Mouse (Mus musculus): ENCODE data around the gene Cenpx. TPM values are rescaled to one million over a fixed set of nuclear protein-coding genes. Genes with fewer than 3 reads are reported as not detected.
A peak's percentile ranks its signal among the peaks of the same experiment; 100 is the strongest.

Cenpx gene
- total RNA-seq, 2 experiments from 2014 or later = 15.5 to 15.7 TPM

GRCm38 (mm10) chr11:120723509-120723908, 10.0 kb upstream of the Cenpx start:
- DNase-seq = no peak

GRCm38 (mm10) chr11:120722761-120723382, 9.3 kb upstream of the Cenpx start:
- DNase-seq = no peak

DNA sequence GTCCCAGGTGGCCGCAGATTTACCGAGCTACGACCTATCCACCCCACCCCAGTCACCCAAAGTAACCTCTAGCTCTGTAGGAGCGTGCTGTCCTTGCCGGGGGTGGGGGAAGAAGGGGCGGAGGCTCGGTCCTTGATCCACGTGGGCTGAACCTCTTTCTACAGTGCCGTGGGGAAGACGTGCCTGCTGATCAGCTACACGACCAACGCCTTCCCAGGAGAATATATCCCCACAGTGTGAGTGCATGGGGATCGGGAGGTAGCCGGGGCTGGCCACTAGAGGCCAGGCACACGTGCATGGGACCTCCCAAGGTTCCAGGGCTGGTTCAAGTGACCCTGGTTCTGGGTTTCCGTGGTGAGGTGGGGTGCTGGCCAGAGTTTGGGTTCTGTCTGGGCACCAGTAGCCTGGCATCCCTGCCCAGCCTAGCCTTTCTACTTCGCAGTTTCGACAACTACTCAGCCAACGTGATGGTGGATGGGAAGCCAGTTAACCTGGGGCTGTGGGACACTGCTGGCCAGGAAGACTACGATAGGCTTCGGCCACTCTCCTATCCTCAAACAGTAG, 8.6 kb upstream of the Cenpx start:
- DNase-seq = no peak

GRCm38 (mm10) chr11:120721124-120722066, 7.9 kb upstream of the Cenpx start, which contains the start of gene Rac3:
Gene Rac3, plus strand, starts transcription at chr11:120721470.
- peak; percentile 62 to 66 for DNase-seq

DNA sequence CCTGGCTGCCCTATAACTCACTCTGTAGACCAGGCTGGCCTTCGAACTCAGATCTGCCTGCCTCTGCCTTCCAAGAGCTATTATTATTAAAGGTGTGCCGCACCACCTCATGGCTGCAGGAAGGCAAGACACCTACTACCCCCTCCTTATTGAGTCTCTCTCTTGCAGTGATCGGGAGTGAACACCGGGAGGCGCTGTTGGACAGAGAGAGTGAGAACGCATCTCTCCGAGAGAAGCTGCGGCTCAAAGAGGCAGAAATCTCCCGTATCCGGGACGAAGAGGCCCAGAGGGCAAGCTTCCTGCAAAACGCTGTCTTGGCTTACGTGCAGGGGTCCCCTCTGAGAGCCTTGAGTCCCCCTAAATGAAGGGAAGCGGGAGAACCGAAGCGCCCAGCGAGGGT, 6.9 kb upstream of the Cenpx start:
- peak; percentile 87 to 90 for DNase-seq

- no peak for DNase-seq
These were observed 6.4 kb upstream of the Cenpx start for GRCm38 (mm10) chr11:120719841-120720376.

DNA sequence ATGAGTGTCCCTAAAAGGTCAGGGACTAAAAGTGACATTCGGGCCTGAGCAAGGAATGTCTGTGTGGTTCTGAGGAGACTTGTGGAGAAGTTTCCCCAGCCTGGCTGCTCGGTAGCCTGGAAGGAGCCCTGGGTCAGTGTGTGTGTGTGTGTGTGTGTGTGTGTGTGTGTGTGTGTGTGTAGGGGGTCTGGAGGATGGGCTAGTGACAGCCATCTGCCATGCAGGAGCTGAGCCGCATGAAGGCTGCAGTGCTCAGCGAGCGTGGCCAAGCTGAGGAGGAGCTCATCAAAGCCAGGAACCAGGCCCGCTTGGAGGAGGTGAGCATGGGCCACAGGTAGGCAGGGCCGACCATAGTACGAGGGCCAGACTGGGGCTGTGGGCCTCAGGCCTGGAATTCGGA, 5.7 kb upstream of the Cenpx start:
- DNase-seq = no peak

DNA sequence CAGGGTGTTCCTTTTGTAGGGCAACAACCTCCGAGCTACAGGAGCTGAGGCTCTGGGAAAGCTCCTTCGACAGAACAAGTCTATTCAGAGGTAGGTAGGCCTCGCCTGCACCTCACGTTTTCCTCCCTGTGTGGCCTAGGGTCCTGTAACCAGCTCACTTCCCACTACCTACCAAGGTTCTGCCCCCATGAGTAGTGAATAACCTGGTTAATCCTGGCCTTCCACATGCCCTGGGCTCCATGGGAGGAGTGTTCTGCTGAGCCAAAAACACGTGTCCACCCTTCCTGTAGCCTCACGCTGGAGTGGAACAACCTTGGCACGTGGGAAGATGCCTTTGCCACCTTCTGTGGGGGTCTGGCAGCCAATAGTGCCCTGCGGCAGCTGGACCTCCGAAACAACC, 1.6 kb upstream of the Cenpx start:
- DNase-seq = no peak

DNA sequence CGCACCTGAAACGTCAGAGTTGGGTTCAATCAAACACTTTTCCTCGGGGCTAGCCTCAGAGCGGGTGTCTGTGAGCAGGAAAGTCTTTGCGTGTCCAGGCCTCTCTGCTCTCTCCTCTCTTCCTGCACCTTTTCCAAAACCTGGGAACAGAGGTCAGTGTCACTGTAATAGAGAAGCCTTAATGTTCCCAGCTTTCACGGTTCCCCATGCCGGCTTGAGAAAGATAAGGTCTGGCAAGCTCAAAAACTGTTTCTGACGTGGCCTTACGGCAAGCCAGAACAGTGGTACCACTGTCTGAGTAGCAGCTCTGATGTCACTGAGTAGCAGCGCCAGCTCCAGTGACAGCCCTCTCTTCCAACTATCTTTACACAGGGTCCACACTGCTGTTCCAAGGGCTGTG, 1.0 kb upstream of the Cenpx start:
- DNase-seq = no peak

DNA sequence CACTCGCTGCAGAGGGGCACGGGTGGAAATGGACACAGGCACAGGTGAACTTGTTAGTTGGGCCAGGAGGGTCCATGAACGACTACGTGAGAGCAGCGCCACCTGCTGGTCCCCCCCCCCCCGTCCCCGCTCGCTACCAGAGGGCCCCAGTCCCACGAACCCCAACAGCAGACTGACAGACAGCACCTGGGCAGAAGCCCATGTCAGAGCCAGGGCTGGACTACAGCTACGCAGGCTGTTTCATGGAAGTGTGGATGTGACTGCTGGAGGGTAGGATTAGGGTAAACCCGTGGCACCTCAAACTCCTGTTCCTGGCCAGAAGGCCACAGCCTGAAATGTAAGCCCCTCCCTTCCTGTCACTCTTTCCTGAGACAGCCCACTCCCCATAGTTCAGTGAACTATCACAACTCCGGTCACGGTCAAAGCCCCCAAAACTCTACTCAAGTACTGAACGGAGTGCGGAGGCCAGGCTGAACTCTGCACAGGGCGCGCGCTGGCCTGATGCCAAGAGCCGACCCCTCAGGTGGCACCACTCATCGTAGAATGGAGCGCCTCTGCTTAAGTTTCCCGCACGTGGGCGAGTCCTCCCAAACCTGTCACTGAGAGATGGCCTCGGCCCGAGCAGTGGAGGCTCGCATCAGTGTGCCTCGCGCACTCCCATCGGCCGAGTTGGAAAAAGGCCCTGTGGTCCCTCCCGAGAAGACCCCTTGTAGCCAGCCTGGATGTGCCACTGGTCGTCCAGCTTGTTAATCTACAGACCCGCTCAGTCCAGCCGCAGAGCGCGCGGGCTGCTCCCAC, 568 bp downstream of the Cenpx start:
- peak in 1 of 2 experiments; percentile 34 for DNase-seq

- DNase-seq = no peak
These were observed 1.4 kb downstream of the Cenpx start for GRCm38 (mm10) chr11:120711980-120712604.

- no peak for DNase-seq
These were observed 2.9 kb downstream of the Cenpx start for GRCm38 (mm10) chr11:120710672-120711071.

GRCm38 (mm10) chr11:120709551-120709950, 4.0 kb downstream of the Cenpx start:
- no peak for DNase-seq

DNA sequence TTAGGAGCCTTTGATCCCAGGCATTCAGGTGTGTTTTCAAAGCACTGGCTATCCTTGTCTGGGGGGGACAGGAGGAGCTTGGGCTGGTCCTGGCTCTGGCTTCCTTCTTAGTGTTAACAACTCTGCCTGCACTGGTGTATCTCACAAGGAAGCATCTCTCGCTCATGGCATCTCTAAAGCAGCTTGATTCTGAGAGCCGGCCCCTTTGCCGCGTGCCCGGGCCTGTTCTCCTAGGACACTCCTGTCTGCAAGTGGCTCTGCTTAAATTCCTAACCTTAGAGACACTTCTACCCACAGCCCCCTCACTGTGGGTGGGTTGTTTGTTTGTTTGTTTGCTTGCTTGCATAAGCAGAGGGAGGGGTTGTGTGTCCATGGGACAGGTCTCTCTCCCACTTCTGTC, 5.6 kb downstream of the Cenpx start:
- DNase-seq = no peak

- DNase-seq = no peak
These were observed 6.3 kb downstream of the Cenpx start for GRCm38 (mm10) chr11:120707225-120707624.

DNA sequence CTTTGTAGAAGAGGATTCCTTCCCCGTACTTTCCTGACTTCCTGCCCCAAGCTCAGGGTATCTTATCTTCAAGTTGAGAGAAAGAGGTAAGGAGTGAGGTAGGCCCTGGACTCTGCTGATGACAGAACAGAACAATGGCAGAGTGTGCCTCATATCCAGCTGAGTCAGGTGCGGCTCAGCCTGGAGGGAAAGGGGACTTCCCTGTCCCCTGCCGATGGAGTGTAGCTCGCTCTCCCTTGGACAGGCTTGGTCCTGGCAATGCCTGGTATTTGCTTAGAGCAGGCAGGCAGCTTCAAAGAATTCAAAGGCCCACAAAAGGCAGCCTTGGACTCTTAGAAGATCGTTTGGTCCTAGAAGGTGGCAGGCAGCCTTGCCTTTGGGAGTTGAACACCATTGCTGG, 7.4 kb downstream of the Cenpx start:
- DNase-seq = no peak

GRCm38 (mm10) chr11:120704486-120705325, 8.8 kb downstream of the Cenpx start:
- no peak for DNase-seq

GRCm38 (mm10) chr11:120703696-120704454, 9.7 kb downstream of the Cenpx start:
- DNase-seq = no peak

GRCm38 (mm10) chr11:120697741-120698140, 15.8 kb downstream of the Cenpx start:
- no peak for DNase-seq

- no peak for DNase-seq
These were observed 17.0 kb downstream of the Cenpx start for GRCm38 (mm10) chr11:120696568-120696967.
